Mouse (Mus musculus) heart, postnatal 0 days (tissue): ENCODE data around the gene Cfap45.

Source experiments
- CTCF ChIP-seq: IDR thresholded peaks from 2 replicates; pipeline ENCODE4 v1.5.1; 2016; ENCODE audit warnings: antibody characterized with exemption, control low read depth, low read depth
- EP300 ChIP-seq: IDR thresholded peaks from 2 replicates; pipeline ENCODE4 v1.6.1; 2016; ENCODE audit warnings: antibody characterized with exemption, low read depth

DNA sequence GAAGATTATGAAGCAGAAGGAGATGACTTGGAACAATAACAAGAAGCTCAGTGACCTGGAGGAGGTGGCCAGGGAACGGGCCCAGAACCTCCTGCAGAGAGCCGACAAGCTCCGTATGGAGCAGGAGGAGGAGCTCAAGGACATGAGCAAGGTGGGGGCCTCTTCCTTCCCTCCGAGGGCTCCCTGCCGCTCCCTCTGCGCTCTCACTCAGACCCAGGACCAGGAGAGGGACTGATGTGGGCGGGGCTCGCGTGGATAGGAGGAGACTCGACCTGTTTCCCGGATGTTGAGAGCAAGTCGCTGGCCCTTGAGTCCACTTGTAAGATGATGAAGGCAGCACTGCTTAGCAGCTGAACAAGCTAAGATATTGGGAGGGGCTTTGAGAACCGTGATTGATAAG lies 11.9 kb downstream of the Cfap45 start:
- TF ChIP-seq CTCF (no peak), EP300 (no peak)
